Mouse (Mus musculus): Measurements from ENCODE around the gene Ttll4.

The Ttll4 gene

GRCm38 (mm10) chr1:74752833-74753232 lies 91.3 kb downstream of the Ttll4 start:
- DNase-seq (ENCODE audit: low read depth, low spot score): no peak

Data from brain, embryonic 18.5 days (tissue).